Mouse (Mus musculus) embryonic facial prominence, embryonic 14.5 days (tissue): ENCODE data around the gene Gclc. TPM values are rescaled to one million over a fixed set of nuclear protein-coding genes. Genes with fewer than 3 reads are reported as not detected.

ENCODE experiments used
- ATAC-seq: fragments of 200-750 bp; cut with Nextera tagmentation; 2 replicates; pipeline ENCODE4 v1.8.0; 2017; ENCODE audit warnings: low read depth, moderate number of reproducible peaks, moderate TSS enrichment
- DNase-seq: peaks from one replicate; pipeline ENCODE4 v3.0.0-alpha.2; 2015; ENCODE audit warnings: low spot score
- H3K27ac ChIP-seq: fragments of 300-500 bp; sonication (generic); replicated peaks from 2 replicates; pipeline ENCODE4 v1.5.1; 2014; ENCODE audit warnings: low read depth, mild to moderate bottlenecking, low read length, moderate library complexity
- H3K27me3 ChIP-seq: fragments of 300-500 bp; sonication (generic); replicated peaks from 2 replicates; pipeline ENCODE4 v1.6.1; 2014; ENCODE audit warnings: low read length; ENCODE audit not compliant: control insufficient read depth, insufficient read depth
- H3K36me3 ChIP-seq: fragments of 300-500 bp; sonication (generic); 2 replicates; pipeline ENCODE4 v1.6.1; 2014; ENCODE audit warnings: low read length, mixed read lengths; ENCODE audit not compliant: control insufficient read depth, insufficient read depth
- H3K4me1 ChIP-seq: fragments of 300-500 bp; sonication (generic); 2 replicates; pipeline ENCODE4 v1.6.1; 2014; ENCODE audit warnings: antibody characterized with exemption, low read length; ENCODE audit not compliant: control insufficient read depth, insufficient read depth
- H3K4me2 ChIP-seq: fragments of 300-500 bp; sonication (generic); 2 replicates; pipeline ENCODE4 v1.6.1; 2014; ENCODE audit warnings: low read depth, mild to moderate bottlenecking, low read length, moderate library complexity, mixed read lengths
- H3K4me3 ChIP-seq: fragments of 300-500 bp; sonication (generic); 2 replicates; pipeline ENCODE4 v1.5.1; 2014; ENCODE audit warnings: low read depth, mild to moderate bottlenecking, low read length
- H3K9ac ChIP-seq: fragments of 300-500 bp; sonication (generic); 2 replicates; pipeline ENCODE4 v1.6.1; 2014; ENCODE audit warnings: low read depth, mild to moderate bottlenecking, low read length, moderate library complexity, mixed read lengths
- H3K9me3 ChIP-seq: fragments of 300-500 bp; sonication (generic); 2 replicates; pipeline ENCODE4 v1.6.1; 2016; ENCODE audit warnings: low read length; ENCODE audit not compliant: control insufficient read depth
- WGBS: fragments of 180-500 bp; shearing (Covaris S2); extraction: QIAGEN DNeasy Blood & Tissue Kit; methylation state at CpG from one replicate; pipeline ENCODE4 v1.1.7; 2014; 5-methylcytosine and 5-hydroxymethylcytosine counted together
- polyA plus RNA-seq: library from polyadenylated mRNA; unstranded; fragments of >200 nt; fragmentation: Nextera tagmentation; extraction: Ambion mirVana; gene quantifications from 2 replicates; pipeline ENCODE4 v1.2.1, GENCODE M21; 2014

Gclc gene
- polyA plus RNA-seq, 1 experiment from 2014 or later: 16.8 TPM

DNA sequence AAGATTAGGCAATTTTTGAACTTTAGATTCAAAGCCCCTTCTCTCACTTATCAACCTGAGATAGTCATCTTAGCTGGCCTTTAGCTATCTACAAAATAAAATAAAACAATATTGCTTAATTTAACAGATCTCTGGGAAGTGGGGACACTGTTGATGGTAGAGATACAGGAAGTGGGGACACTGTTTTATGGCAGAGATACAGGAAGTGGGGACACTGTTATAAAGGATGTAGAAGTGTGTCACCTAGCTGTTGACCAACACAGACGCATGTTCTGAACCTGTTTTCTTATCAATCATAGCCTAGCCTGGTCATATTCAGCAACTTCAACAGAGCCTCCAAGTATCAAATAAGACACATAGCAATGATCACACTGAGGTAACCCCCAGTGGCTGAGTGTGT lies 38.3 kb upstream of the Gclc start:
- H3K9me3 ChIP-seq: no peaks in the 10 kb centered on the region
- no peak for ATAC-seq
- H3K4me3 ChIP-seq: no peak overlapping the region
- WGBS: 100% methylated on average over 1 of the region's 1 CpGs
- H3K27me3 ChIP-seq: no peaks in the 10 kb centered on the region
- no peaks in the 10 kb centered on the region; the same call in 1 of the 2 replicates for H3K4me1 ChIP-seq
- H3K36me3 ChIP-seq: no peaks in the 10 kb centered on the region
- H3K9ac ChIP-seq: no peak overlapping the region
- H3K27ac ChIP-seq: no peak overlapping the region
- no peak for DNase-seq
- no peak overlapping the region for H3K4me2 ChIP-seq

DNA sequence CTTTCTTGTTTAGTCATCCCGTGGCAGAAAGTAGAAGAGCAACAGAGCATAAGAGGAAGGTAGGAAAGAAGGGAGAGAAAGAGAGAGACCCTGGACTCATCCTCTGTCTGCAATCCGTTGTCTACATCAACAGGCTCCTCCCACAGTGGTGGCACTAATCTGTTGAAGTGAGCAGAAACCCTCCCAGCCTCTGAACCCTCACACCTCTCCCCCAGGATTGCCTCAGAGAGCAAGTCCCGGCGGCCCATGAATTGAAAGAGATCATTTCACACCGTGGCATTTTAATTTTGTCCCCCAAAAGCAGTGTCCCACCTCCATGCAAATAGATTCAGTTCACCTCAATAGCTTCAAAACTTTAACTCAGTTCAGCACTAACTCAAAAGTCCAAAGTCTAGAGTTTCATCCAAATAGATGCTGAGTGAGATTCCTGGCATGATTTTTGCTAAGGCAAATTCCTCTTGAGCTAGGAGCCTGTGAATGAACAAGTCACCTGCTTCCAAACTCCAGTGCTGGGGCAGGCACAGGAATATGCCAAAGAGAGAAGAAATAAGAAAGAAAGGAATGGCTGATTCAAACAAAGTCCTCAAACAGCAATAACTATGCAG lies 36.4 kb upstream of the Gclc start:
- Histone ChIP-seq H3K4me2 (no peak overlapping the region), H3K27me3 (no peaks in the 10 kb centered on the region), H3K4me3 (no peak overlapping the region), H3K4me1 (no peaks in the 10 kb centered on the region; the same call in 1 of the 2 replicates), H3K9ac (no peak overlapping the region), H3K9me3 (no peaks in the 10 kb centered on the region), H3K27ac (no peak overlapping the region), H3K36me3 (no peaks in the 10 kb centered on the region)
- WGBS: 53% methylated on average over 5 of the region's 5 CpGs
- DNase-seq: no peak
- no peak for ATAC-seq

DNA sequence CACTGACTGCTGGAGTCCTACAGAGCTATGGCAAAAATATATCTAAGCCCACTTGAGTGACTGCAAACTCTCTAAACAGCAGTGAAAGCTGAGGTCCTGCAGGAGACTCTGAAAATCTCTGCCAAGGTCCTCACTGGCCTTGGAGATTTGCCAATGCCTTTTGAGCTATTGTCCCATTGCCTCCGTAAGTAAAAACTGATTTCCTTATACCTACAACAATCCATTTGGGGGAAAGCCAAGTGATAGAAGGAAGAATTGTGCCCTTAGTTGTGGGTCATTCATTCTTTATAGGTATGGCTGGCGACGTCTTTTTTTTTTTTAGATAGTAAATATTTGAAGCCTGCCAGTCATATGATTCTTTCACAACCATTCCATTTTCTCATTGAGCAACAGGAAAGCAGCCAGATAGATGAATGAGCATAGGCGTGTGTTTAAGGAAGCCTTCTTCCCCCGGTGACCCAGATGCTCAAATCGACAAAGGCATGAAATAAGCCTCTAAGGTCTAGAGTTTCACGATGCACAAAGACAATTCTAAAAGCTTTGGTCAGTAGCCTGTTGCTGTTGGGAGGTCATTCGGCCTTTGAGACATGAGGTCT lies 35.4 kb upstream of the Gclc start:
- no peak overlapping the region for H3K9ac ChIP-seq
- no peak overlapping the region for H3K27ac ChIP-seq
- no peak for DNase-seq
- no peak overlapping the region for H3K4me3 ChIP-seq
- no peak for ATAC-seq
- no peaks in the 10 kb centered on the region for H3K36me3 ChIP-seq
- 77% methylated on average over 8 of the region's 8 CpGs for WGBS
- no peak overlapping the region for H3K4me2 ChIP-seq
- no peaks in the 10 kb centered on the region for H3K27me3 ChIP-seq
- H3K9me3 ChIP-seq: no peaks in the 10 kb centered on the region
- H3K4me1 ChIP-seq: no peaks in the 10 kb centered on the region; the same call in 1 of the 2 replicates

DNA sequence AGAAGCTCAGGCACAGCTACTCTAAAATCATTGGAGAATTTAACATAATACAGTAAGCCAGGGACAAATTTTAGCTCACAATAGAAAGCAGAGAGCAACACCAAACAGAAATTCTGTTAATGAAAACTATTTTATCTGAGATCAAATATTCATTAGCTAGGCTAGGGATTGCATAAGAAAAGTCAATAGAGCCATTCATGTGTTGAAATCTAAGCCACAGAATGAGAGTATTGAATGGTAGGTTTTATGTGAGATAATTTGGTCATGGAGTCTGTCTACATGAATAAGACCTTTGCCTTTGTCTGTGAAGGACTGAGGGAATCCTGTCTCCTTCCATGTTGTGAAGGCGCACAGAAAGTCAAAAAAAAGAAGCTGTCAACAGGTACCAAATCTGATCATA lies 34.7 kb upstream of the Gclc start:
- Histone ChIP-seq H3K4me3 (no peak overlapping the region), H3K9me3 (no peaks in the 10 kb centered on the region), H3K27me3 (no peaks in the 10 kb centered on the region), H3K27ac (no peak overlapping the region), H3K9ac (no peak overlapping the region), H3K4me1 (no peaks in the 10 kb centered on the region; the same call in 1 of the 2 replicates), H3K4me2 (no peak overlapping the region), H3K36me3 (no peaks in the 10 kb centered on the region)
- no peak for DNase-seq
- 89% methylated on average over 1 of the region's 1 CpGs for WGBS
- no peak for ATAC-seq

DNA sequence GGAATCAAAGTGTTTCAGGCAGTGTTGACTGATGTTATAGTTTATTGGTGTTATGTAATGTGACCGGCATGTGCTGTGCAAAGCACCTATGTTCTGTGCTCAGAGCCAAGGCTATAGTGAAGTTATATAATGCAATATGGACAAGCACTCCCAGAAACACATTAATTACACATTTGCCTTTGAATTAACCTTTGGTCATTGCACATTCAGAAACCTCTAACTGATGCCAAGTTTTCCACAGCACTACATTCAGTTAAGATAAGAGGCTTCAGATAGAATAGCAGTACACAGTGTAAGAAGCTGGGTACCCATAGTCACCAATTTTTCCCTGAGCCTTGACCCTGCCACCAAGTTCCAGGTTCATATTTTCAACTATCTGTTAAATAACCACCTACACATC lies 32.0 kb upstream of the Gclc start:
- Histone ChIP-seq H3K4me3 (no peak overlapping the region), H3K9me3 (no peaks in the 10 kb centered on the region), H3K36me3 (no peaks in the 10 kb centered on the region), H3K4me2 (no peak overlapping the region), H3K4me1 (no peaks in the 10 kb centered on the region; the same call in 1 of the 2 replicates), H3K9ac (no peak overlapping the region), H3K27ac (no peak overlapping the region), H3K27me3 (no peaks in the 10 kb centered on the region)
- no peak for ATAC-seq
- no peak for DNase-seq
- 89% methylated on average over 1 of the region's 1 CpGs for WGBS

DNA sequence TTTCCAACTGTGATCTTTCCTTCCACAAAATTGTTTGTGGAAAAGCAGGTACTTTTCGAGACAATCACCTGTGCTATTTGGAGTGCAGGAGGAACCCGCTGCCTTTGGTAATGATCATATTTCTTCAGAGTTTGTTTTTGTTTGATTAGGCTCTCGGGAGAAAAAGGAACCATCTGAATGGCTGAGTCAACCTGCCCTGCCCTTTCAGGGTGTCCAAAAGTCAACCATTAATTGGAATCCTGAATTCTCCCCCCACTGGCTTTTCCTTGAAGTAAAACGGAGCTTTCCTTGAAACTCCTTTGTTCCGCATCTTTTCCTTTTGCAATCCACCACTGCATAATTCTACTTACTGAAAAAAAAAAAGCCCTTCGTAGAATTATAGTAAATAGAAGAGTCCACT lies 30.1 kb upstream of the Gclc start:
- Histone ChIP-seq H3K4me3 (no peak overlapping the region), H3K27me3 (no peaks in the 10 kb centered on the region), H3K27ac (no peak overlapping the region), H3K4me2 (no peak overlapping the region), H3K4me1 (no peaks in the 10 kb centered on the region), H3K9me3 (no peaks in the 10 kb centered on the region), H3K36me3 (no peaks in the 10 kb centered on the region), H3K9ac (no peak overlapping the region)
- no peak for ATAC-seq
- 60% methylated on average over 6 of the region's 6 CpGs for WGBS
- DNase-seq: no peak

DNA sequence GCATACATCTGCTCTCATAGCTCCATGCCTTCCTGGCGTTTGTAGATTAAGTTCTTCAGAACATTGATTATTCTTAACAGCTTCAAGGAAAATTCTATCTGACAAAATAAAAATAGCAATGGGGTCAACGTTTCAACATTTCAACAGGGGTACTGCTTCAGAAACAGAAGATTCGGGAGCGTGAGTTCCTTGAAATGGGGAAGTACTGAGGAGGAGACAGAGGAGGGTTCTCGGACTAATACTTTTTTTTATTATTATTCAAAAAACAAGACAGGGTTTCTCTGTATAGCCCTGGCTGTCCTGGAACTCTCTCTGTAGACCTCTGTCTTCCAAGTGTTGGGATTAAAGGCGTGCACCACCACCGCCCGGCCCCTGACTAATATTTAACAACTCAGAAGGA lies 28.9 kb upstream of the Gclc start:
- Histone ChIP-seq H3K27ac (no peak overlapping the region), H3K9me3 (no peaks in the 10 kb centered on the region), H3K4me3 (no peak overlapping the region), H3K4me1 (no peaks in the 10 kb centered on the region), H3K27me3 (no peaks in the 10 kb centered on the region), H3K4me2 (no peak overlapping the region), H3K36me3 (no peaks in the 10 kb centered on the region), H3K9ac (no peak overlapping the region)
- WGBS: 87% methylated on average over 8 of the region's 8 CpGs
- DNase-seq: no peak
- no peak for ATAC-seq

DNA sequence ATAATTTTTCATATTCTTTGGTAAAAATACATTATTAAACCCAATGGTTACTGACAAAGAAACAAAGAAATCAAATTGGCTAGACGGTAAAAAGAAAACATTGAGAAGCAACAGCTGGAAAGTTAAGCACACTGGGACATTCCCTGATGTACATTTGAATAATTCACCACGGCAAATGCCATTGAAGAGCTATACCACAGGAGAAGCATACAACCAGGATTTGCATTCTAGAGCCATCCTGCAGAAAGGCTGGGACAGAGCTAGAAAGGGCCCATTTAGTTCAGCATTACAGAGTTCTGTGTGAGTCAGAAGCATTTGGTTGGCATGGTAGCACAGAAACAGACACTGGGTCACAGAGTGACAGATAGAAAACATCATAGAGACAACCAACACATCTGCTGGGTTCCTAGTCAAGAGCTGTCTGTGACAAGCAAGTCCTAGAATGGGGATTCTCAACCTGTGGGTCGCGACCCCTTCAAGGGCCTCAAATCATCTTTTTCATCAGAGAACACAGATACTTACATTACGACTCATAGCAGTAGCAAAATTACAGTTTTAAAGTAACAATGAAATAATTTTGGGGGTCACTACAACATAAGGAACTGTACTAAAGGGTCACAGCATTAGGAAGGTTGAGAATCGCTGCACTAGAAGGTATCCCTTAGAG lies 28.2 kb upstream of the Gclc start:
- no peaks in the 10 kb centered on the region for H3K36me3 ChIP-seq
- H3K4me1 ChIP-seq: no peaks in the 10 kb centered on the region
- H3K27me3 ChIP-seq: no peaks in the 10 kb centered on the region
- H3K27ac ChIP-seq: no peak overlapping the region
- H3K4me3 ChIP-seq: no peak overlapping the region
- 84% methylated on average over 6 of the region's 6 CpGs for WGBS
- no peak for ATAC-seq
- DNase-seq: no peak
- no peak overlapping the region for H3K4me2 ChIP-seq
- H3K9me3 ChIP-seq: no peaks in the 10 kb centered on the region
- H3K9ac ChIP-seq: no peak overlapping the region

DNA sequence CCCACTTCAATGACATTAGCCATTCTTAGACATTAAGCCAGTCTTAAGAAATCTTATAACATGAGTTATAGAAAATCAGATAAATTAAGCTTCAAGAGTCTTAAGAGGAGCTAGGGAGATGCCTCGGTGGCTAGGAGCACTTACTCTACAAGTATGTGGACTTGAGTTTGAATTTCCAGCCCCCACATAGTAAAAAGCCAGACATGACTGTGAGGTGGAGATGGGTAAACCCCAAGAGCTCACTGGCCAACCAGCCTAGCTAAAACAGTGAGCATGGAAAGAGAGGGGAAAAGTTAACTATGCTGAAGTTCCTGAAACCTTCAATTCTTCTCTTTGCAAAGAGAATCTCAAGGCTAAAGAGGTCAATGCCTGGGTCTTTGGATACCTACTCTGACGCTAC lies 27.3 kb upstream of the Gclc start:
- H3K27ac ChIP-seq: no peak overlapping the region
- no peaks in the 10 kb centered on the region for H3K36me3 ChIP-seq
- H3K9ac ChIP-seq: no peak overlapping the region
- H3K4me3 ChIP-seq: no peak overlapping the region
- no peaks in the 10 kb centered on the region for H3K9me3 ChIP-seq
- DNase-seq (no peak), ATAC-seq (no peak)
- H3K4me2 ChIP-seq: no peak overlapping the region
- 76% methylated on average over 2 of the region's 2 CpGs for WGBS
- H3K27me3 ChIP-seq: no peaks in the 10 kb centered on the region
- no peaks in the 10 kb centered on the region for H3K4me1 ChIP-seq
